ENCODE assay signal across 9 mouse cellular contexts in genomic region chr3:98178340-98178739, GRCm38 (mm10). TPM values are rescaled to one million over a fixed set of nuclear protein-coding genes. Genes with fewer than 3 reads are reported as not detected.
DNase-seq lines count a peak whose midpoint lies in the region; ATAC-seq lines count a peak whose summit lies in the region.
"Had no signal": no experiment of that assay in that cellular context is flagged by ENCODE, and none has a peak within 500 bp of the region (broad histone marks: within the 10 kb centered on the region; RNA-seq: fewer than 3 reads in every experiment).

No protein-coding gene starts in this region.

- H3K9me3 ChIP-seq in hindbrain, embryonic 16.5 days (ENCODE audit: control insufficient read depth, low read length), result no peaks in the 10 kb centered on the region; the same call in none of the 2 replicates
- no peaks in the 10 kb centered on the region; the same call in 1 of the 2 replicates for H3K9me3 ChIP-seq in hindbrain, embryonic 12.5 days (replicated peaks)
- peaks cover 12% of the 10 kb centered on the region; the same call in 1 of the 2 replicates for H3K9me3 ChIP-seq in heart, embryonic 13.5 days

- H3K27ac ChIP-seq in hindbrain, embryonic 16.5 days (ENCODE audit: low read depth, low read length), result peak overlapping the region; percentile 24; the same call in 1 of the 2 replicates
- no peak overlapping the region for H3K27ac ChIP-seq in hindbrain, embryonic 12.5 days
- H3K27ac ChIP-seq in heart, embryonic 13.5 days (replicated peaks), result 0 out of 2 replicates have a peak overlapping the region, but pooled peaks have one; percentile 5
- H3K27ac ChIP-seq: heart, adult 2 months had no signal

- no peak overlapping the region for H3K4me3 ChIP-seq in hindbrain, embryonic 16.5 days (ENCODE audit: low read length)
- H3K4me3 ChIP-seq in hindbrain, embryonic 12.5 days, result no peak overlapping the region
- H3K4me3 ChIP-seq in heart, embryonic 13.5 days, result no peak overlapping the region
- H3K4me3 ChIP-seq: heart, adult 2 months had no signal

- H3K4me2 ChIP-seq in hindbrain, embryonic 16.5 days (ENCODE audit: low read length), result no peak overlapping the region
- no peak overlapping the region for H3K4me2 ChIP-seq in hindbrain, embryonic 12.5 days (replicated peaks)
- H3K4me2 ChIP-seq in heart, embryonic 13.5 days, result no peak overlapping the region

- 62% methylated on average over 4 of the region's 4 CpGs for WGBS in hindbrain, embryonic 16.5 days
- 82% methylated on average over 4 of the region's 4 CpGs for WGBS in hindbrain, embryonic 12.5 days
- 61% methylated on average over 4 of the region's 4 CpGs for WGBS in heart, embryonic 13.5 days

- peak; percentile 85 for ATAC-seq in hindbrain, embryonic 16.5 days
- ATAC-seq in hindbrain, embryonic 12.5 days (ENCODE audit: low FRiP score), result no peak
- no peak for ATAC-seq in heart, embryonic 13.5 days (ENCODE audit: extremely low read depth, insufficient number of reproducible peaks, low FRiP score, low TSS enrichment)

- intact Hi-C loops in left cerebral cortex, postnatal 10 days (cut with DNase I), result no loop called here

- no peaks in the 10 kb centered on the region for H3K4me1 ChIP-seq in hindbrain, embryonic 16.5 days (ENCODE audit: control insufficient read depth, insufficient read depth, low read depth, low read length)
- no peaks in the 10 kb centered on the region for H3K4me1 ChIP-seq in hindbrain, embryonic 12.5 days
- no peaks in the 10 kb centered on the region for H3K4me1 ChIP-seq in heart, embryonic 13.5 days

- H3K27me3 ChIP-seq in hindbrain, embryonic 16.5 days (replicated peaks; ENCODE audit: control insufficient read depth, insufficient read depth, low read length), result no peaks in the 10 kb centered on the region
- no peaks in the 10 kb centered on the region for H3K27me3 ChIP-seq in hindbrain, embryonic 12.5 days
- H3K27me3 ChIP-seq in heart, embryonic 13.5 days (replicated peaks), result no peaks in the 10 kb centered on the region

- no peaks in the 10 kb centered on the region for H3K36me3 ChIP-seq in hindbrain, embryonic 16.5 days (ENCODE audit: control insufficient read depth, insufficient read depth, low read length)
- no peaks in the 10 kb centered on the region for H3K36me3 ChIP-seq in hindbrain, embryonic 12.5 days
- H3K36me3 ChIP-seq in heart, embryonic 13.5 days, result no peaks in the 10 kb centered on the region

- no peak overlapping the region for H3K9ac ChIP-seq in hindbrain, embryonic 16.5 days (ENCODE audit: low read depth, low read length)
- no peak overlapping the region for H3K9ac ChIP-seq in hindbrain, embryonic 12.5 days
- no peak overlapping the region for H3K9ac ChIP-seq in heart, embryonic 13.5 days

- peak; percentile 47 to 51 for DNase-seq in adrenal gland, postnatal 36 days
- peak; percentile 60 to 65 for DNase-seq in left cerebral cortex, postnatal 10 days (ENCODE audit: extremely low spot score in 1 of 2, low spot score in 2 of 2)
- no peak for DNase-seq in spleen, postnatal 4 days (ENCODE audit: low spot score in 2 of 2)
- no peak for DNase-seq in MN1 (ENCODE audit: low spot score)
- DNase-seq in spleen, postnatal 14 days (ENCODE audit: low spot score in 2 of 2), result no peak

RNA-seq across cellular contexts. Expression of gene Adam30, which starts 17.9 kb away (rescaled TPM):
- polyA plus RNA-seq in hindbrain, embryonic 16.5 days (2015; fragmentation: Nextera tagmentation; extraction: Ambion mirVana), result not detected in 2 replicates
- not detected in 2 replicates for polyA plus RNA-seq in hindbrain, embryonic 12.5 days (2016; fragmentation: Nextera tagmentation; extraction: Ambion mirVana)
- total RNA-seq in adrenal gland, postnatal 36 days (2021), result not detected
- polyA plus RNA-seq in heart, embryonic 13.5 days (2015; fragmentation: Nextera tagmentation; extraction: Ambion mirVana), result not detected in 2 replicates
- not detected for total RNA-seq in left cerebral cortex, postnatal 10 days (2021)
- total RNA-seq: heart, adult 2 months had no signal

RNA-seq across cellular contexts. Expression of gene Reg4, which starts 43.6 kb away (rescaled TPM):
- not detected in 2 replicates for polyA plus RNA-seq in hindbrain, embryonic 16.5 days (2015; fragmentation: Nextera tagmentation; extraction: Ambion mirVana)
- polyA plus RNA-seq in hindbrain, embryonic 12.5 days (2016; fragmentation: Nextera tagmentation; extraction: Ambion mirVana), result not detected in 2 replicates
- total RNA-seq in adrenal gland, postnatal 36 days (2021), result not detected
- not detected in 2 replicates for polyA plus RNA-seq in heart, embryonic 13.5 days (2015; fragmentation: Nextera tagmentation; extraction: Ambion mirVana)
- not detected for total RNA-seq in left cerebral cortex, postnatal 10 days (2021)
- total RNA-seq: heart, adult 2 months had no signal
- polyA plus RNA-seq: heart, adult 2 months had no signal

Comparison
In these comparisons a context has a peak if more than half of its experiments do, and no peak if none do; other contexts are left out.
1. DNase-seq: peak in adrenal gland, postnatal 36 days (2 of 2) and left cerebral cortex, postnatal 10 days (2 of 2); none in spleen, postnatal 4 days (0 of 2), MN1 (single experiment) and spleen, postnatal 14 days (0 of 2).